16 mouse cellular contexts compared by ENCODE assay signal in the genomic region with DNA sequence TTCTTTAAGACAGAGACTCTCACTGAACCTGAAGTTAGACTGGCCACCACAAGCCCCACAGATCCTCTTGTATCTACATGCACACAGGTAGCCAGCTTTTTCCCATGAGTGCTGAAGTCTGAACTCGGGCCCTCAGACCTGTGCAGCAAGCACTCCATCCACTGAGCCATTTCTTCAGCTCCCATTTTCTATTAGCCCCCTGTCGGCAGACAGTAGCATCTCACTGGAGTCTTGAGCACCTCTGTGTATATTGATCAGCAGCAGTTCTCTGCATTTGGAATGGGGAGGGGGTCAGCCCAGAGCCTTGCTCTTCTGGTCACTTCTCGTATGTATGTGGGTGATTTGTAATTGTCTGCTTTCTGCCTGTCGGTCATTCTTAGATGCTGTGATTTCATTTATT. TPM values are rescaled to one million over a fixed set of nuclear protein-coding genes. Genes with fewer than 3 reads are reported as not detected.
DNase-seq lines count a peak whose midpoint lies in the region; ATAC-seq and TF ChIP-seq lines count a peak whose summit lies in the region.
"Had no signal": no experiment of that assay in that cellular context is flagged by ENCODE, and none has a peak within 500 bp of the region (broad histone marks: within the 10 kb centered on the region; RNA-seq: fewer than 3 reads in every experiment).

No protein-coding gene starts in this region.

- TF ChIP-seq POLR2A in kidney, adult 2 months (IDR thresholded peaks at IDR 0.05; ENCODE audit: low read depth, low read length), result no peak
- no peak for TF ChIP-seq POLR2A in CH12.LX (IDR thresholded peaks at IDR 0.05; ENCODE audit: low read depth, low read length)

- H3K4me3 ChIP-seq in kidney, adult 2 months (ENCODE audit: insufficient read depth, low read depth, low read length), result no peak overlapping the region
- H3K4me3 ChIP-seq in CH12.LX (replicated peaks in 1 of 3; ENCODE audit: low read depth in 2 of 3, low read length in 2 of 3, poor library complexity in 1 of 3) (no peak overlapping the region), ES-E14 (ENCODE audit: insufficient read depth in 1 of 2, low read depth in 1 of 2, low read length in 2 of 2, poor library complexity in 1 of 2, severe bottlenecking in 1 of 2) (no peak overlapping the region)
- H3K4me3 ChIP-seq: embryonic facial prominence, embryonic 15.5 days had no signal

- H3K4me2 ChIP-seq in CH12.LX (ENCODE audit: insufficient read depth, low read depth, poor library complexity, severe bottlenecking), result no peak overlapping the region
- H3K4me2 ChIP-seq: embryonic facial prominence, embryonic 15.5 days had no signal

- in situ Hi-C loops in CH12.LX (cut with MboI; ENCODE audit: low pct_ligation_motif_present, low pct_unique_long_range_greater_than_20kb, low sequenced_read_pairs) (no loop called here), ES-E14 (cut with MboI; ENCODE audit: low sequenced_read_pairs in 2 of 2, unreplicated experiment in 2 of 2) (no loop called here)

- dilution Hi-C loops in CH12.LX (cut with MboI; ENCODE audit: extremely low pct_ligation_motif_present, extremely low pct_unique_long_range_greater_than_20kb, low sequenced_read_pairs), result no loop called here

- no peaks in the 10 kb centered on the region for H3K9me3 ChIP-seq in CH12.LX (replicated peaks; ENCODE audit: low read length)
- H3K9me3 ChIP-seq in ES-E14 (ENCODE audit: control insufficient read depth, insufficient read depth, low read depth, low read length), result no peaks in the 10 kb centered on the region
- H3K9me3 ChIP-seq: embryonic facial prominence, embryonic 15.5 days had no signal

- H3K36me3 ChIP-seq in kidney, adult 2 months (ENCODE audit: control insufficient read depth, insufficient read depth, low read length), result no peaks in the 10 kb centered on the region
- peaks cover 3 to 74% of the 10 kb centered on the region in 2 experiments for H3K36me3 ChIP-seq in CH12.LX (replicated peaks in 1 of 2; ENCODE audit: control insufficient read depth in 1 of 2, insufficient read depth in 1 of 2, low read length in 1 of 2)
- H3K36me3 ChIP-seq in ES-E14 (ENCODE audit: control insufficient read depth, insufficient read depth, low read length, poor library complexity, severe bottlenecking), result peaks cover 10% of the 10 kb centered on the region; the same call in 1 of the 2 replicates

- no peaks in the 10 kb centered on the region for H3K27me3 ChIP-seq in kidney, adult 2 months (replicated peaks; ENCODE audit: control insufficient read depth, insufficient read depth, low read length)
- H3K27me3 ChIP-seq in CH12.LX (replicated peaks), result no peaks in the 10 kb centered on the region
- H3K27me3 ChIP-seq: embryonic facial prominence, embryonic 15.5 days had no signal

- TF ChIP-seq EP300 in CH12.LX (IDR thresholded peaks at IDR 0.05; ENCODE audit: low read length), result no peak

- peaks cover 11% of the 10 kb centered on the region for H3K4me1 ChIP-seq in kidney, adult 2 months (ENCODE audit: control insufficient read depth, insufficient read depth, low read length)
- H3K4me1 ChIP-seq in CH12.LX (ENCODE audit: control insufficient read depth in 1 of 2, insufficient read depth in 2 of 2), result peaks cover 3 to 12% of the 10 kb centered on the region in 2 experiments
- no peaks in the 10 kb centered on the region for H3K4me1 ChIP-seq in ES-E14 (ENCODE audit: control insufficient read depth in 2 of 2, insufficient read depth in 2 of 2, low read length in 2 of 2, poor library complexity in 1 of 2)
- H3K4me1 ChIP-seq: embryonic facial prominence, embryonic 15.5 days had no signal

- 72% methylated on average over 4 of the region's 4 CpGs for WGBS in kidney, adult 2 months

- no peak overlapping the region for H3K9ac ChIP-seq in CH12.LX (ENCODE audit: insufficient read depth, low read depth)
- H3K9ac ChIP-seq in ES-E14 (ENCODE audit: insufficient read depth, low read depth, low read length, poor library complexity, severe bottlenecking), result no peak overlapping the region
- H3K9ac ChIP-seq: embryonic facial prominence, embryonic 15.5 days had no signal

- 0 out of 2 replicates have a peak, but pooled peaks have one; percentile 25 for TF ChIP-seq CTCF in kidney, adult 2 months (conservative IDR thresholded peaks at IDR 0.05; ENCODE audit: insufficient read depth, insufficient read length, low read depth, low read length)
- TF ChIP-seq CTCF in CH12.LX (conservative IDR thresholded peaks at IDR 0.05 in 1 of 2, IDR thresholded peaks at IDR 0.05 in 1 of 2; ENCODE audit: low read depth in 2 of 2, low read length in 2 of 2), result peak in 1 of 2 experiments; percentile 52; a peak in 2 of 4 replicates

- no peak for ATAC-seq in inflammation-experienced regulatory T-cells, adult 6 months
- no peak for ATAC-seq in granulocyte monocyte progenitor cell, adult 5-6 weeks (replicated peaks; ENCODE audit: poor library complexity, severe bottlenecking)

- DNase-seq in kidney, adult 2 months, result no peak
- no peak for DNase-seq in kidney, postnatal 10 days
- DNase-seq in CH12.LX (ENCODE audit: extremely low read depth) (peak; percentile 43), ES-E14 (ENCODE audit: low read depth, low spot score) (peak; percentile 27)
- DNase-seq in lung, postnatal 10 days, result peak; percentile 41
- DNase-seq: heart, postnatal 36 days; kidney, postnatal 25 days; thymus, postnatal 25 days had no signal

- H3K79me2 ChIP-seq in CH12.LX (replicated peaks; ENCODE audit: control insufficient read depth, extremely low read depth, insufficient read depth, poor library complexity, severe bottlenecking), result no peaks in the 10 kb centered on the region; the same call in 1 of the 2 replicates

- TF ChIP-seq RAD21 in CH12.LX (IDR thresholded peaks at IDR 0.05; ENCODE audit: low read depth, low read length), result peak; percentile 14

- H3K27ac ChIP-seq in kidney, adult 2 months (ENCODE audit: insufficient read depth, low read depth, low read length), result no peak overlapping the region
- H3K27ac ChIP-seq in CH12.LX (ENCODE audit: insufficient read depth, low read depth) (no peak overlapping the region), ES-E14 (ENCODE audit: insufficient read depth, low read depth, low read length, poor library complexity, severe bottlenecking) (no peak overlapping the region)
- H3K27ac ChIP-seq: embryonic facial prominence, embryonic 15.5 days had no signal

TF ChIP-seq in CH12.LX, 34 proteins besides CTCF, POLR2A, EP300 and RAD21 (continues in another document):
- TF ChIP-seq JUND (conservative IDR thresholded peaks at IDR 0.05; ENCODE audit: low read depth, low read length), result no peak
- TF ChIP-seq ZMIZ1 (IDR thresholded peaks at IDR 0.05; ENCODE audit: low read depth, low read length), result no peak
- no peak for TF ChIP-seq UBTF (IDR thresholded peaks at IDR 0.05; ENCODE audit: low read depth, low read length)

TF ChIP-seq in ES-E14, 5 proteins besides CTCF, POLR2A, EP300 and RAD21 (continues in another document):
- no peak for TF ChIP-seq CHD2 (IDR thresholded peaks at IDR 0.05; ENCODE audit: low read depth, low read length)
- no peak for TF ChIP-seq ZNF384 (IDR thresholded peaks at IDR 0.05; ENCODE audit: low read depth, low read length)
- no peak for TF ChIP-seq MAFK (IDR thresholded peaks at IDR 0.05; ENCODE audit: insufficient read depth, low read depth, low read length)

RNA-seq across cellular contexts. Expression of a gene that starts 6.8 kb away (rescaled TPM):
- polyA plus RNA-seq in kidney, adult 2 months (2012; rRNA removed), result 42.6 and 51.3 TPM in 2 replicates
- total RNA-seq in CH12.LX (2012; rRNA removed), result 11.6 and 12.6 TPM in 2 replicates
- 8.3 and 8.6 TPM in 2 replicates for total RNA-seq in CH12.LX (2014; rRNA removed)
- polyA plus RNA-seq in CH12.LX (2012; ENCODE audit: insufficient read length, low read depth), result 14.2 and 14.3 TPM in 2 replicates
- total RNA-seq in ES-E14 (2012; rRNA removed), result 35.0 and 62.4 TPM in 2 replicates
- 10 to 100 TPM; 16.6 to 27.4 (median 20.6) TPM for polyA plus RNA-seq in inflammation-experienced regulatory T-cells, adult 6 months (2017; shearing (Covaris generic))
- 12.1 and 18.9 TPM in 2 replicates for total RNA-seq in granulocyte monocyte progenitor cell, adult 5-6 weeks (2014; fragmentation: Nextera tagmentation)
- total RNA-seq in granulocyte monocyte progenitor cell, adult 5-6 weeks (2017), result 11.3 and 12.6 TPM in 2 replicates

RNA-seq across cellular contexts. Expression of a gene that starts 19.4 kb away (rescaled TPM):
- not detected in 2 replicates for polyA plus RNA-seq in kidney, adult 2 months (2012; rRNA removed)
- total RNA-seq in CH12.LX (2012; rRNA removed) (not detected in 2 replicates), CH12.LX (2014; rRNA removed) (not detected in 2 replicates), ES-E14 (2012; rRNA removed) (not detected in 2 replicates)
- not detected in 2 replicates for polyA plus RNA-seq in CH12.LX (2012; ENCODE audit: insufficient read length, low read depth)
- polyA plus RNA-seq in inflammation-experienced regulatory T-cells, adult 6 months (2017; shearing (Covaris generic)), result not detected
- not detected in 2 replicates for total RNA-seq in granulocyte monocyte progenitor cell, adult 5-6 weeks (2014; fragmentation: Nextera tagmentation)
- not detected in 2 replicates for total RNA-seq in granulocyte monocyte progenitor cell, adult 5-6 weeks (2017)
- total RNA-seq: megakaryocyte, adult 5-6 weeks had no signal
- polyA plus RNA-seq: neural tube, embryonic 14.5 days had no signal

RNA-seq across cellular contexts. Expression of a gene that starts 22.3 kb away (rescaled TPM):
- 0.04 and 0.05 TPM in 2 replicates for polyA plus RNA-seq in kidney, adult 2 months (2012; rRNA removed)
- total RNA-seq in CH12.LX (2012; rRNA removed) (0.04 and 0.08 TPM in 2 replicates), CH12.LX (2014; rRNA removed) (not detected in 2 replicates), ES-E14 (2012; rRNA removed) (0.18 and 0.32 TPM in 2 replicates)
- not detected in 2 replicates for polyA plus RNA-seq in CH12.LX (2012; ENCODE audit: insufficient read length, low read depth)
- not detected for polyA plus RNA-seq in inflammation-experienced regulatory T-cells, adult 6 months (2017; shearing (Covaris generic))
- total RNA-seq in granulocyte monocyte progenitor cell, adult 5-6 weeks (2014; fragmentation: Nextera tagmentation), result 0.49 TPM in 1 of 2 replicates, not detected in the other
- total RNA-seq in granulocyte monocyte progenitor cell, adult 5-6 weeks (2017), result 0.21 TPM in 1 of 2 replicates, not detected in the other
- total RNA-seq: gastrocnemius, adult 18-20 months; heart, postnatal 36 days had no signal
- polyA plus RNA-seq: neural tube, embryonic 14.5 days; small intestine, adult 2 months had no signal

RNA-seq across cellular contexts. Expression of a gene that starts 24.2 kb away (rescaled TPM):
- 11.6 and 13.3 TPM in 2 replicates for polyA plus RNA-seq in kidney, adult 2 months (2012; rRNA removed)
- total RNA-seq in CH12.LX (2012; rRNA removed) (28.4 and 42.5 TPM in 2 replicates), CH12.LX (2014; rRNA removed) (25.5 and 27.9 TPM in 2 replicates), ES-E14 (2012; rRNA removed) (34.2 and 47.3 TPM in 2 replicates)
- polyA plus RNA-seq in CH12.LX (2012; ENCODE audit: insufficient read length, low read depth), result 34.9 and 38.8 TPM in 2 replicates
- polyA plus RNA-seq in inflammation-experienced regulatory T-cells, adult 6 months (2017; shearing (Covaris generic)), result 10 to 100 TPM; 13.5 to 33.6 (median 17.7) TPM
- 49.8 and 55.9 TPM in 2 replicates for total RNA-seq in granulocyte monocyte progenitor cell, adult 5-6 weeks (2014; fragmentation: Nextera tagmentation)
- 21.8 and 37.3 TPM in 2 replicates for total RNA-seq in granulocyte monocyte progenitor cell, adult 5-6 weeks (2017)

RNA-seq across cellular contexts. Expression of a gene that starts 35.3 kb away (rescaled TPM):
- 0.11 TPM in 1 of 2 replicates, not detected in the other for polyA plus RNA-seq in kidney, adult 2 months (2012; rRNA removed)
- total RNA-seq in CH12.LX (2012; rRNA removed) (not detected in 2 replicates), CH12.LX (2014; rRNA removed) (not detected in 2 replicates), ES-E14 (2012; rRNA removed) (not detected in 2 replicates)
- polyA plus RNA-seq in CH12.LX (2012; ENCODE audit: insufficient read length, low read depth), result not detected in 2 replicates
- polyA plus RNA-seq in inflammation-experienced regulatory T-cells, adult 6 months (2017; shearing (Covaris generic)), result not detected
- not detected in 2 replicates for total RNA-seq in granulocyte monocyte progenitor cell, adult 5-6 weeks (2014; fragmentation: Nextera tagmentation)
- total RNA-seq in granulocyte monocyte progenitor cell, adult 5-6 weeks (2017), result not detected in 2 replicates
- total RNA-seq: gastrocnemius, adult 18-20 months; heart, postnatal 36 days; left cerebral cortex, postnatal 36 days; megakaryocyte, adult 5-6 weeks had no signal
- polyA plus RNA-seq: neural tube, embryonic 14.5 days had no signal

Comparison
In these comparisons a context has a peak if more than half of its experiments do, and no peak if none do; other contexts are left out.
1. DNase-seq: peak in CH12.LX (single experiment), ES-E14 (single experiment) and lung, postnatal 10 days (single experiment); none in kidney, adult 2 months (single experiment) and kidney, postnatal 10 days (single experiment).